Mouse (Mus musculus) limb, embryonic 14.5 days (tissue): Measurements from ENCODE around the gene Zfp524. TPM values are rescaled to one million over a fixed set of nuclear protein-coding genes. Genes with fewer than 3 reads are reported as not detected.

Experiments used
- ATAC-seq: fragments of 200-750 bp; cut with Nextera tagmentation; 2 replicates; pipeline ENCODE4 v1.8.0; 2017; ENCODE audit warnings: low read depth, moderate number of reproducible peaks, moderate TSS enrichment; ENCODE audit not compliant: low FRiP score
- DNase-seq: peaks from one replicate; pipeline ENCODE4 v3.0.0-alpha.2; 2015; ENCODE audit warnings: low spot score
- H3K27ac ChIP-seq: fragments of 300-500 bp; sonication (generic); replicated peaks from 2 replicates; pipeline ENCODE4 v1.5.1; 2014; ENCODE audit warnings: low read depth, mild to moderate bottlenecking, low read length, moderate library complexity, mixed read lengths
- H3K27me3 ChIP-seq: fragments of 300-500 bp; sonication (generic); 2 replicates; pipeline ENCODE4 v1.6.1; 2014; ENCODE audit warnings: low read length, mixed read lengths; ENCODE audit not compliant: control insufficient read depth, insufficient read depth
- H3K36me3 ChIP-seq: fragments of 300-500 bp; sonication (generic); 2 replicates; pipeline ENCODE4 v1.6.1; 2014; ENCODE audit warnings: mild to moderate bottlenecking, low read length, moderate library complexity, mixed read lengths; ENCODE audit not compliant: control insufficient read depth, insufficient read depth
- H3K4me1 ChIP-seq: fragments of 300-500 bp; sonication (generic); 2 replicates; pipeline ENCODE4 v1.6.1; 2014; ENCODE audit warnings: antibody characterized with exemption, low read length, mixed read lengths; ENCODE audit not compliant: control insufficient read depth, insufficient read depth
- H3K4me2 ChIP-seq: fragments of 300-500 bp; sonication (generic); replicated peaks from 2 replicates; pipeline ENCODE4 v1.6.1; 2014; ENCODE audit warnings: low read depth, mild to moderate bottlenecking, low read length, moderate library complexity; ENCODE audit not compliant: severe bottlenecking
- H3K4me3 ChIP-seq: fragments of 300-500 bp; sonication (generic); replicated peaks from 2 replicates; pipeline ENCODE4 v1.5.1; 2014; ENCODE audit warnings: low read length
- H3K9ac ChIP-seq: fragments of 300-500 bp; sonication (generic); 2 replicates; pipeline ENCODE4 v1.6.1; 2014; ENCODE audit warnings: mild to moderate bottlenecking, low read depth, low read length, moderate library complexity; ENCODE audit not compliant: severe bottlenecking
- H3K9me3 ChIP-seq: fragments of 300-500 bp; sonication (generic); 2 replicates; pipeline ENCODE4 v1.6.1; 2016; ENCODE audit warnings: low read length; ENCODE audit not compliant: control insufficient read depth
- POLR2A ChIP-seq: fragments of 200-500 bp; IDR thresholded peaks from 2 replicates; pipeline ENCODE4 v1.8.0; 2012; ENCODE audit warnings: inconsistent platforms, mild to moderate bottlenecking, moderate library complexity, borderline replicate concordance; ENCODE audit not compliant: insufficient read depth, insufficient read length; ENCODE audit errors: extremely low read depth
- WGBS: fragments of 180-500 bp; shearing (Covaris S2); extraction: QIAGEN DNeasy Blood & Tissue Kit; methylation state at CpG from one replicate; pipeline ENCODE4 v1.1.7; 2014; 5-methylcytosine and 5-hydroxymethylcytosine counted together
- polyA plus RNA-seq, 2 experiments: library from polyadenylated mRNA; depleted of rRNA in 1 of 2; stranded (reverse) in 1 of 2; unstranded in 1 of 2; fragments of >200 nt; fragmentation: Nextera tagmentation in 1 of 2; extraction: Ambion mirVana in 1 of 2; gene quantifications; 2 replicates each; pipeline versions ENCODE4 v1.2.1 to v1.2.3; 2012 to 2014

The Zfp524 gene
- polyA plus RNA-seq, 2 experiments = 12.1 to 17.0 TPM

- WGBS = 54% methylated on average over 4 of the region's 4 CpGs
- ATAC-seq (no peak), DNase-seq (no peak)
- no peak overlapping the region for H3K4me2 ChIP-seq
- H3K9me3 ChIP-seq = no peaks in the 10 kb centered on the region
- H3K27me3 ChIP-seq = no peaks in the 10 kb centered on the region
- no peak overlapping the region for H3K27ac ChIP-seq
- no peaks in the 10 kb centered on the region for H3K36me3 ChIP-seq
- no peaks in the 10 kb centered on the region for H3K4me1 ChIP-seq
- no peak for TF ChIP-seq POLR2A
- H3K9ac ChIP-seq = no peak overlapping the region
- H3K4me3 ChIP-seq = no peak overlapping the region
These were observed 38.8 kb upstream of the Zfp524 start for GRCm38 (mm10) chr7:4975455-4975854.

DNA sequence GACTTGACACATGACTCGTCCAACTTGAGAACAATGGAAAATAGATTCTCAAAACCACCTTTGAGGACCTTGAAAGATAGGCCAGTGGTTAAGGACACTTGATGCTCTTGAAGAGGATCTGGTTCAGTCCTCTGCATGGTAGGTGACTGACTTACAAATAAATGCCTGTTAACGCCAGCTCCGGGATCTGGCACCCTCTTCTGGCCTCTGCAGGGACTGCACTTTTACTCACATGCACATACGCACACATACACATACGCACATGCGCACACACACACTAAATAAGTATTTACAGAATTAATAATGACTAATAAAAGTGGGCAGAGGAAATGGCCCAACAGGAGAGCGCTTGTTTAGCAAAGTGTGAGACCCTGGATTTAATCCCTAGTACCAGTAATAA is 37.4 kb upstream of the Zfp524 start:
- DNase-seq (no peak), ATAC-seq (no peak)
- Histone ChIP-seq H3K27me3 (no peaks in the 10 kb centered on the region), H3K9ac (no peak overlapping the region), H3K4me1 (no peaks in the 10 kb centered on the region), H3K4me3 (no peak overlapping the region), H3K36me3 (no peaks in the 10 kb centered on the region), H3K9me3 (no peaks in the 10 kb centered on the region), H3K27ac (no peak overlapping the region), H3K4me2 (no peak overlapping the region)
- TF ChIP-seq POLR2A = no peak
- WGBS = 91% methylated on average over 7 of the region's 7 CpGs

DNA sequence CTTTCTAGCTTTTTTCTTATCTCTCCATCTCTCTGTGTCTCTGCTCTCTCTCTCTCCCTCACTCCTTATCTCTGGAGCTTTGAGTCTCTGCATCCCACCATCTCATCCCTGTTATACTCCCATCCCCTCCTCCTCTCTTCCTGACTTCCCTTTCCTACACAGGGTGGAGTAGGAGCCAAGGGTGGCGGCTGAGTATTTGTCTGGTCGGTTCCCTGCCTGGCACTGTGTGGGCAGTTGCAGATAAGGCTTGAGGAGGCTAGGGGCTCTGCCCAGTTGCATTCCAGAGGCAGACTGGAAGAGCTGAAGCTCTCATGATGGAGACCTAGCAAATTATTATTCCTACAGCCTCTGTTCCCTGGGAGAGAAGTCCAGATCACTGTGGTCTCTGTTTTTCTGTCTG is 26.0 kb upstream of the Zfp524 start:
- Histone ChIP-seq H3K27ac (no peak overlapping the region), H3K36me3 (peaks cover 17% of the 10 kb centered on the region), H3K4me1 (no peaks in the 10 kb centered on the region), H3K4me2 (no peak overlapping the region), H3K9ac (no peak overlapping the region), H3K9me3 (0 out of 2 replicates have a peak, but pooled peaks cover 3% of the 10 kb centered on the region), H3K27me3 (peaks cover under 1% of the 10 kb centered on the region; the same call in 1 of the 2 replicates), H3K4me3 (no peak overlapping the region)
- DNase-seq (no peak), ATAC-seq (no peak)
- 68% methylated on average over 2 of the region's 2 CpGs for whole genome bisulfite sequencing
- no peak for TF ChIP-seq POLR2A

GRCm38 (mm10) chr7:4993347-4993998 is 20.7 kb upstream of the Zfp524 start:
- Histone ChIP-seq H3K9ac (no peak overlapping the region), H3K27me3 (peaks cover 16% of the 10 kb centered on the region), H3K9me3 (0 out of 2 replicates have a peak, but pooled peaks cover 3% of the 10 kb centered on the region), H3K4me1 (peaks cover 17% of the 10 kb centered on the region), H3K4me2 (no peak overlapping the region; the same call in 1 of the 2 replicates), H3K27ac (no peak overlapping the region), H3K36me3 (peaks cover 24% of the 10 kb centered on the region), H3K4me3 (peak overlapping the region; percentile 7; the same call in 1 of the 2 replicates)
- no peak for TF ChIP-seq POLR2A
- ATAC-seq = no peak
- WGBS = 45% methylated on average over 36 of the region's 55 CpGs
- DNase-seq = no peak

DNA sequence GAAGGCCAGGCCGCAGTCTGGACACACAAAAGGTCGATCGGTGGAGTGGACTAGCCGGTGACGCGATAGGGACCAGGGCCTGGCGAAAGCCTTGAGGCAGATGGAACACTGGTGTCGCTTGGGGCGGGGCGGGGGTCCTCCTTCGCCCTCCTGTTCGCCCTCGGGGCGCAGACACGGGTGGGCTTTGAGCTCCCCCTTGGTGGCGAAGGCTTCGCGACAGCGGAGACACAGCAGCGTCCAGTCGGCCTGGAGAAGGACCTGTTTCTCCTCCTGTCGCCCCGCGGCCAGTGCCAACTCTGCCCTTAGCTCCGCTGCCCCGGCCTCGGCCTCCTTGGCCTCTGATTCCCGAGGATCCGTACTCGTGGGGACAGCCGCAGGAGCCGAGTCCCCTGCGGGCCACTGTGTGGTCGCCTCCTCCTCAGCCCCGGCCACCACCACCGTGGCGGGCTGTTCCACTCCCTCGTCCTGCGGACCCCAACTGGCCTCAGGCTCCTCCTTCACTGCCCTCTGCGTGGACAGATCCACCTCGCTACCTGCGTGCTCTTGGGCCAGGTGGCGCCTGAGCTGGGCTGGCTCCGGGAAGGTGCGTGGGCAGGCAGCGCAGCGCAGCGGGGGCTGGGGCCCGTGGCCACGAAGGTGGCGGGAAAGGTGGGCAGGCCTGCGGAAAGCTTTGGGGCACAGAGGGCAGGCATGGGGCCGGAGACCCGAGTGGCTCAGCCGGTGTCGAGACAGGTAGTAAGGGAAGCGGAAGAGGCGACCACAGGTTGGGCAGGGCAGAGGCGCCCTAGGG is 20.0 kb upstream of the Zfp524 start:
- ATAC-seq (no peak), DNase-seq (no peak)
- Histone ChIP-seq H3K4me3 (peak overlapping the region; percentile 7; the same call in 1 of the 2 replicates), H3K4me2 (peak overlapping the region; percentile 81), H3K4me1 (peaks cover 17% of the 10 kb centered on the region), H3K27me3 (peaks cover 16% of the 10 kb centered on the region), H3K9ac (no peak overlapping the region; the same call in 1 of the 2 replicates), H3K9me3 (0 out of 2 replicates have a peak, but pooled peaks cover 3% of the 10 kb centered on the region), H3K36me3 (peaks cover 24% of the 10 kb centered on the region), H3K27ac (no peak overlapping the region)
- no peak for TF ChIP-seq POLR2A
- WGBS = 52% methylated on average over 56 of the region's 59 CpGs
